Mouse (Mus musculus): ENCODE data around the gene Gm15262. TPM values are rescaled to one million over a fixed set of nuclear protein-coding genes. Genes with fewer than 3 reads are reported as not detected.

Gm15262 gene
- polyA plus RNA-seq, 1 experiment from 2014 or later: not detected

DNA sequence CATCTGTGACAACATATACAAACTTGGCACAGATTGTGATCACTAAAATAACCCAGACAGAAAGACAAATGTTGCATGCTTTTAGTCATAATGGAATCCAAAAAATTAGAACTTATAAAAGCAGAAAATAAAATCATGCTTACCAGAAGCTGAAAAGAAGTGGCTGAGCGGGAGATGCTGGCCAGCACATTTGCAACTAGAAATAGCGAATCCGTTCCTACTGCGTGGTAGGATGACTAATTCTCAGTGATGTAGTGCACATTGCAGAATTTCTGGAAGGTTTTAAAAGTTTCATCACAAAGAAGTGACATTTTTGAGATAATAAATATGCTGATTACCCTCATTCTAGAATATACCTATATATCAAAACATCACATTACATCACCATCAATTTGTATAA, 100.7 kb downstream of the Gm15262 start:
- WGBS: 85% methylated on average over 4 of the region's 4 CpGs
- Histone ChIP-seq H3K4me2 (replicated peaks; ENCODE audit: low read depth, low read length) (no peak overlapping the region), H3K9ac (replicated peaks; ENCODE audit: low read depth) (no peak overlapping the region), H3K4me1 (ENCODE audit: insufficient read depth, low read depth, low read length) (no peaks in the 10 kb centered on the region), H3K27me3 (replicated peaks; ENCODE audit: insufficient read depth, low read length) (no peaks in the 10 kb centered on the region), H3K27ac (ENCODE audit: low read length) (no peak overlapping the region), H3K9me3 (ENCODE audit: low read length) (no peaks in the 10 kb centered on the region), H3K36me3 (ENCODE audit: insufficient read depth, low read length) (no peaks in the 10 kb centered on the region), H3K4me3 (ENCODE audit: low read depth, low read length) (no peak overlapping the region)
- TF ChIP-seq EP300 (IDR thresholded peaks at IDR 0.05) (no peak), CTCF (IDR thresholded peaks at IDR 0.05) (no peak)
- ATAC-seq: no peak
- no peak for DNase-seq (ENCODE audit: low spot score)

DNA sequence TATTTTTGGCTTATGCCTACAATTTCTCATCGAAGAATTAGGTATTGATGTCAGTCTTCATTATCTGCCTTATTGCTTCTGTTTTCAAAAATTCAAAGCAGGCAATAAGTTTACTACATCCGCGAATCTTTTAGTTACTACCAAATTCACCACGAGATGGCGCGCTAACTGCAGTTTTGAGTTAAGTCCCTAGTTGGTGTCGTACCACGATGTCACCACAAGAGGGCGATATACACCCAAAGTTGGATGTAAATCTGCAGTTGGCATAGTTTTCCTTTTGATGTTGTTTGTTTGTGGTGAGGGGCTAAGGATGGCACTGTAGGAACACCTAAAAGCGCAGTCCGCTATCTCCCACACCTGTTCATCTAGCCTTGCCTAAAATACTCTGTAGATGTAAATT, 111.9 kb downstream of the Gm15262 start:
- WGBS: 14% methylated on average over 11 of the region's 11 CpGs
- no peaks in the 10 kb centered on the region for H3K36me3 ChIP-seq (ENCODE audit: insufficient read depth, low read length)
- H3K9ac ChIP-seq (replicated peaks; ENCODE audit: low read depth): no peak overlapping the region
- ATAC-seq (no peak), DNase-seq (ENCODE audit: low spot score) (peak; percentile 32)
- no peak overlapping the region for H3K4me2 ChIP-seq (replicated peaks; ENCODE audit: low read depth, low read length)
- H3K27me3 ChIP-seq (replicated peaks; ENCODE audit: insufficient read depth, low read length): no peaks in the 10 kb centered on the region
- no peak overlapping the region for H3K27ac ChIP-seq (ENCODE audit: low read length)
- H3K4me3 ChIP-seq (ENCODE audit: low read depth, low read length): no peak overlapping the region
- no peaks in the 10 kb centered on the region for H3K4me1 ChIP-seq (ENCODE audit: insufficient read depth, low read depth, low read length)
- TF ChIP-seq EP300 (IDR thresholded peaks at IDR 0.05) (no peak), CTCF (IDR thresholded peaks at IDR 0.05) (peak; percentile 95)
- no peaks in the 10 kb centered on the region for H3K9me3 ChIP-seq (ENCODE audit: low read length)

DNA sequence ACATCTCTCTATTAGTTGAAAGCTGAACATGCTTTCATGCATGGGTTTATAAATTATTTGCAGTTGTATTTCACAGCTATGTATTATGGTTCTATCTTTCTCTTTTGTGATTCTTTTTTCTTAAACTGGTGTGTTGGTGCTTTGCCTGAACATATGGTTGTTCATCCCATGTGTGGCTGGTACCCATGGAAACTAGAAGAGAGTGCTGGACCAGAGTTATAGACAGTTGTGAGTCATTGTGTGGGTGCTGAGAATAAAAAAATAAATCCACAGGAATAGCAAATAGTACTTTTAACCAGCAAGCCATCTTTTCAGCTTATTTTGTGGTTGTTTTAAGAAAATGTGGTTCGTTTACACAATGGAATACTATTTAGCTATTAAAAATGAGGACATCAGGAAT, 123.9 kb downstream of the Gm15262 start:
- Histone ChIP-seq H3K4me3 (ENCODE audit: low read depth, low read length) (no peak overlapping the region), H3K9ac (replicated peaks; ENCODE audit: low read depth) (no peak overlapping the region), H3K27me3 (replicated peaks; ENCODE audit: insufficient read depth, low read length) (no peaks in the 10 kb centered on the region), H3K4me2 (replicated peaks; ENCODE audit: low read depth, low read length) (no peak overlapping the region), H3K36me3 (ENCODE audit: insufficient read depth, low read length) (no peaks in the 10 kb centered on the region), H3K4me1 (ENCODE audit: insufficient read depth, low read depth, low read length) (no peaks in the 10 kb centered on the region), H3K9me3 (ENCODE audit: low read length) (no peaks in the 10 kb centered on the region), H3K27ac (ENCODE audit: low read length) (no peak overlapping the region)
- no peak for DNase-seq (ENCODE audit: low spot score)
- TF ChIP-seq EP300 (IDR thresholded peaks at IDR 0.05) (no peak), CTCF (IDR thresholded peaks at IDR 0.05) (no peak)
- WGBS: 50% methylated on average over 1 of the region's 1 CpGs
- no peak for ATAC-seq

Other genes starting within 250 kb of the Gm15262 start
- gene Scml2, start 170.3 kb upstream of the Gm15262 start, polyA plus RNA-seq (2015; fragmentation: Nextera tagmentation; extraction: Ambion mirVana): 0.26 and 0.75 TPM in 2 replicates